Mouse (Mus musculus): ENCODE results near the gene Tedc1.
"Not testable (repeated sequence)": the region's sequence is repeated elsewhere in the genome, so short reads cannot be mapped to it uniquely, and the experiment has no call there.

Tedc1 gene

GRCm38 (mm10) chr12:113152991-113153525 is 3.2 kb upstream of the Tedc1 start:
- no peak for DNase-seq (ENCODE audit: low read depth)

GRCm38 (mm10) chr12:113153971-113154370 is 2.2 kb upstream of the Tedc1 start:
- no peak for DNase-seq (ENCODE audit: low read depth)

GRCm38 (mm10) chr12:113154747-113155075 is 1.5 kb upstream of the Tedc1 start:
- DNase-seq (ENCODE audit: low read depth): no peak

GRCm38 (mm10) chr12:113155076-113155771 is 997 bp upstream of the Tedc1 start:
- peak; percentile 46 for DNase-seq (ENCODE audit: low read depth)

- no peak for DNase-seq (ENCODE audit: low read depth)
Measured at GRCm38 (mm10) chr12:113156540-113156929, 314 bp downstream of the Tedc1 start.

GRCm38 (mm10) chr12:113157002-113157401 is 781 bp downstream of the Tedc1 start:
- no peak for DNase-seq (ENCODE audit: low read depth)

GRCm38 (mm10) chr12:113157521-113157920 is 1.3 kb downstream of the Tedc1 start:
- no peak for DNase-seq (ENCODE audit: low read depth)

- DNase-seq (ENCODE audit: low read depth): no peak
Measured at GRCm38 (mm10) chr12:113157971-113158370, 1.8 kb downstream of the Tedc1 start.

- DNase-seq (ENCODE audit: low read depth): no peak
Measured at GRCm38 (mm10) chr12:113163561-113164006, 7.4 kb downstream of the Tedc1 start.

- no peak for DNase-seq (ENCODE audit: low read depth)
Measured at GRCm38 (mm10) chr12:113168031-113168536, 11.9 kb downstream of the Tedc1 start.

- DNase-seq (ENCODE audit: low read depth): peak; percentile 45
Measured at GRCm38 (mm10) chr12:113176960-113177725, 20.9 kb downstream of the Tedc1 start.

- DNase-seq (ENCODE audit: low read depth): no peak
Measured at GRCm38 (mm10) chr12:113181020-113181419, 24.8 kb downstream of the Tedc1 start.

GRCm38 (mm10) chr12:113184945-113185344 is 28.7 kb downstream of the Tedc1 start:
- peak; percentile 25 for DNase-seq (ENCODE audit: low read depth)

GRCm38 (mm10) chr12:113185442-113186291 is 29.4 kb downstream of the Tedc1 start, which contains the start of gene Tmem121:
Tmem121 (plus strand) TSS chr12:113185930.
- DNase-seq (ENCODE audit: low read depth): peak; percentile 59

- DNase-seq (ENCODE audit: low read depth): peak; percentile 19
Measured at GRCm38 (mm10) chr12:113186326-113187010, 30.2 kb downstream of the Tedc1 start.

GRCm38 (mm10) chr12:113187011-113187375 is 30.8 kb downstream of the Tedc1 start:
- no peak for DNase-seq (ENCODE audit: low read depth)

GRCm38 (mm10) chr12:113187584-113188295 is 31.5 kb downstream of the Tedc1 start:
- DNase-seq (ENCODE audit: low read depth): no peak

GRCm38 (mm10) chr12:113188349-113189055 is 32.3 kb downstream of the Tedc1 start:
- no peak for DNase-seq (ENCODE audit: low read depth)

GRCm38 (mm10) chr12:113193423-113193822 is 37.2 kb downstream of the Tedc1 start:
- DNase-seq (ENCODE audit: low read depth): no peak

GRCm38 (mm10) chr12:113199132-113199531 is 42.9 kb downstream of the Tedc1 start:
- DNase-seq (ENCODE audit: low read depth): not testable (repeated sequence)
